Mouse (Mus musculus) limb, embryonic 11.5 days (tissue): ENCODE results near the gene Mmp12. TPM values are rescaled to one million over a fixed set of nuclear protein-coding genes. Genes with fewer than 3 reads are reported as not detected.
"Not testable (repeated sequence)": the region's sequence is repeated elsewhere in the genome, so short reads cannot be mapped to it uniquely, and the experiment has no call there.

Experiments used
- ATAC-seq: fragments of 200-750 bp; cut with Nextera tagmentation; 2 replicates; pipeline ENCODE4 v1.8.0; 2017; ENCODE audit warnings: low read depth; ENCODE audit not compliant: insufficient number of reproducible peaks, low FRiP score, low TSS enrichment
- DNase-seq: peaks from one replicate; pipeline ENCODE4 v3.0.0-alpha.2; 2015; ENCODE audit warnings: low spot score
- H3K27ac ChIP-seq: fragments of 300-500 bp; sonication (generic); replicated peaks from 2 replicates; pipeline ENCODE4 v1.5.1; 2014; ENCODE audit warnings: low read depth, mild to moderate bottlenecking, low read length
- H3K27me3 ChIP-seq: fragments of 300-500 bp; sonication (generic); 2 replicates; pipeline ENCODE4 v1.6.1; 2014; ENCODE audit warnings: mild to moderate bottlenecking, low read length, mixed read lengths; ENCODE audit not compliant: control insufficient read depth, insufficient read depth
- H3K36me3 ChIP-seq: fragments of 300-500 bp; sonication (generic); 2 replicates; pipeline ENCODE4 v1.6.1; 2014; ENCODE audit warnings: mild to moderate bottlenecking, low read length, moderate library complexity, mixed read lengths; ENCODE audit not compliant: control insufficient read depth, insufficient read depth
- H3K4me1 ChIP-seq: fragments of 300-500 bp; sonication (generic); 2 replicates; pipeline ENCODE4 v1.6.1; 2014; ENCODE audit warnings: low read length, mixed read lengths; ENCODE audit not compliant: control insufficient read depth, insufficient read depth
- H3K4me2 ChIP-seq: fragments of 300-500 bp; sonication (generic); 2 replicates; pipeline ENCODE4 v1.6.1; 2014; ENCODE audit warnings: low read depth, mild to moderate bottlenecking, moderate library complexity; ENCODE audit not compliant: severe bottlenecking
- H3K4me3 ChIP-seq: fragments of 300-500 bp; sonication (generic); 2 replicates; pipeline ENCODE4 v1.5.1; 2014; ENCODE audit warnings: low read depth, low read length
- H3K9ac ChIP-seq: fragments of 300-500 bp; sonication (generic); 2 replicates; pipeline ENCODE4 v1.6.1; 2014; ENCODE audit warnings: mild to moderate bottlenecking, low read length
- H3K9me3 ChIP-seq: fragments of 300-500 bp; sonication (generic); 2 replicates; pipeline ENCODE4 v1.6.1; 2016; ENCODE audit warnings: low read length; ENCODE audit not compliant: control insufficient read depth
- WGBS: fragments of 180-500 bp; shearing (Covaris S2); extraction: QIAGEN DNeasy Blood & Tissue Kit; methylation state at CpG from one replicate; pipeline ENCODE4 v1.1.7; 2014; 5-methylcytosine and 5-hydroxymethylcytosine counted together
- polyA plus RNA-seq: library from polyadenylated mRNA; unstranded; fragments of >200 nt; fragmentation: Nextera tagmentation; extraction: Ambion mirVana; gene quantifications from 2 replicates; pipeline ENCODE4 v1.2.1, GENCODE M21; 2014

The Mmp12 gene
- not detected in 2 replicates for polyA plus RNA-seq

DNA sequence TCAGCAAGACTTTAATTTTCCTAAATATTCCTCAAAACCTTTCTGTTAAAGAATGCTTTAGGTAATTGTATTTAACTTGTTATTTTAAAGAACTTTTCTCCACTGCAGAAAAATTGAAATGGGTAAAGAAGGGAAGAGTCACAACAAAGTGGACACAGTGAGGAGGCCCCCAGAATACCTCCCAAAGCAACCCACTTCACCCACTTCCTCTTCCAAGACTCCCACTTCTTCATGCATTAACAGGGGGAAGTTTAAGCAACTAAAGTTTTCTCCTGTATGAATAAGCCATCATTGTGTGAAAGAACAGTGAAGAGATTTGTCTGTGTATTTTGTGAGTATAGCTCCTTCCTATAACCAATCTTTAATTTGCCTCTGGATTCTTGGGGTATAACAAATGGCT is at the start of gene Mmp12:
Gene Mmp12 (plus strand): TSS at position 275 of the 400 bp plus-strand sequence.
- Histone ChIP-seq H3K4me1 (no peaks in the 10 kb centered on the region), H3K4me3 (no peak within 1 kb of the TSS), H3K4me2 (no peak within 1 kb of the TSS), H3K36me3 (no peaks in the 10 kb centered on the region), H3K9ac (no peak within 1 kb of the TSS), H3K27me3 (no peaks in the 10 kb centered on the region), H3K27ac (no peak within 1 kb of the TSS), H3K9me3 (no peaks in the 10 kb centered on the region)
- no peak for ATAC-seq
- no peak for DNase-seq

DNA sequence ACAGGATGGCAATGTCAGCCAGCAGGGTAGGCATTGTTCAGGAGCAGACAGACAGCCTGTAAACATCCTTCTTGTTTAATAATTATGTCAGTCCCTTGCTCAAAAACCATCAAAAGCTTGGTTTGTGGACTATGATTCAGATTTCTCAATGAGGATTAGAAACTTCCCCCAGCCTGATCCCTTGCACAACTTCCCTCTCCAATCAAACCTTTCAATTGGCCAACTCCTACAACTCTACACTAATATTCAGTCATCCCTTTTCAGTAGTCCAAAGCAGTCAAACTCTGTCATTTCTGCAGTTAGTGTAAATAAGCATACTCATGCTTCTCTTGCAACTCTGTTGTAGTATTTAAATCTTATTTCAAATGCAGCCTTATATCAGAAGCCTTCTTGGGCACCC is 12.3 kb upstream of the Mmp12 start:
- no peak overlapping the region for H3K4me3 ChIP-seq
- H3K9ac ChIP-seq, result no peak overlapping the region
- H3K36me3 ChIP-seq, result no peaks in the 10 kb centered on the region
- no peak overlapping the region for H3K4me2 ChIP-seq
- H3K27me3 ChIP-seq, result no peaks in the 10 kb centered on the region
- ATAC-seq (no peak), DNase-seq (no peak)
- no peaks in the 10 kb centered on the region for H3K4me1 ChIP-seq
- H3K27ac ChIP-seq, result no peak overlapping the region
- H3K9me3 ChIP-seq, result no peaks in the 10 kb centered on the region

DNA sequence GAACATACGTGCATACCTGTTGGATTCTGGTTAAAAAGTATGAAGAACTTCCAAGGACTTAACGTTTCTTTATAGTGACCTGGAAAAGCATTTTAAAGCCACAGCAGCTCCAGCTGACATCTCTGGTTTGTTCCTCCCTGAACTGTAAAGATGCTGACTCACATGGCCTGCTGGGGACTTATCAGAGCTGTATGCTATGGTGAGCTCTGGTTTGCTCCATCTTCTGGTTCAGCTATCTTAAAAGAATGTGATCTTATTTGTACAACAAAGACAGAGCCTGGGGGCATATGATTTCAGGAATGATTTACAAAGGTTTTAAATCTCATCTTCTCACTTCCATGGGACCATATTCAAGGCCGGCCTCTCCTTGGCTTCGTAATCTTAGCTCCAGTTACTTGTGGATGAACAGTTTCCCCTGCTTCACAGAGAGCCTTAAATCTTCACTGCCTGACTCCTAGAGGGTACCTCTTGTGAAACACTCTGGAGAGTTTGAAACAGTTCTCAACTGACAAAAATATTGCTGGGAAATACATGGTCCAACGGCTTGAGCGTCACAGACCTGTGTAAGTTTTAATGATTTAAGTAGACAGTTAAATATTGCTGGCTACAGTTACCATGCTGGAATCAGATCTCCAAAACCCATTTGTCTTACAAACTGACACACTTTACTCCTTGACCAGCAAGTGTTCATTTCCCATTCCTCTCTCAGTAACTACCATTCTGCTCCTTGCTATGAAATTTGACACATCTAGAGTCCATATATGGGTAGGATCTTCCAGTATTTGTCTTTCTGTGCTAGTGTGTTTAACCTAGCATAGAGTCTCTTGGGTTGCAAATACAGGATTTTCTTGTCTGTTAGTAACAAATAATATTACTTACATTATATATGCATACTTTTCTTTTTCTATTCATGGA is 8.2 kb upstream of the Mmp12 start:
- Histone ChIP-seq H3K4me1 (no peaks in the 10 kb centered on the region), H3K27ac (no peak overlapping the region), H3K9ac (no peak overlapping the region), H3K9me3 (no peaks in the 10 kb centered on the region), H3K27me3 (no peaks in the 10 kb centered on the region), H3K4me3 (no peak overlapping the region), H3K36me3 (no peaks in the 10 kb centered on the region), H3K4me2 (no peak overlapping the region)
- ATAC-seq, result no peak
- WGBS, result 86% methylated on average over 5 of the region's 6 CpGs
- DNase-seq, result no peak

DNA sequence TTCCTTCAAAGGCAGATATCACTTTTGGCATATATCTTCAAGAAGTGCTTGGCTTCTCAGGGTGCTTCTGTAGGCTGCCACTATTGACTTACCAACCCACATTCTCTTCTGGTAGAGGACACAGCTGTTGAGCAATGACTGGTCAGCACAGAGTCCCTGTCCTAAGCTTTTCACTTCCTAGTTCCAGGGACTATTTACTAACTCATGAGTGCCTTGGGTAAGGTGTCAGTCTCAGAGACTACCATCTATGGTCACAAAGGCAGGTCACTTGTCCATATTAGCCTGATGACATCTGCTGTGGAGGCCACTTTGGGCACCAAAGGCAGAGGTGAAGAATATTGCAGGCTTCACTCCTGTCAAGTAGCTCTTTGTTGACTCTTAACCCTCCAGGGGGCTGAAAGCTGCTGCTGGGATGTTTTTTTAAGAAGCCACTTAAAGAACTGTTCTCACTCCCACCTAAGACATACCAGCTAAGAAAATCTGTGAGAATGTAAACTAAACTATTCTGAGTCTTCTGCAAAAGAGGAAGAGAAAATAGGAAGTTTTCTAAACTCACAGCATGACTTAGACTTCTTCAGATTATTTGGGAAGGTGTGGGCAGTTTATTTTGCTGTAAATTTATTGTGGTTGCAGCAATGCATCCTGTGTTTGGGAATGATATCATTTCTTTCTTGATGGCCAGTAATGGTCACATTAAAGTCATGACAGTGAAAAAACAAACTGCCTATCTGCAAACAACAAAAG is 7.3 kb upstream of the Mmp12 start:
- H3K27ac ChIP-seq, result no peak overlapping the region
- no peak for DNase-seq
- H3K36me3 ChIP-seq, result no peaks in the 10 kb centered on the region
- H3K27me3 ChIP-seq, result no peaks in the 10 kb centered on the region
- H3K4me1 ChIP-seq, result no peaks in the 10 kb centered on the region
- H3K9ac ChIP-seq, result no peak overlapping the region
- no peak for ATAC-seq
- no peaks in the 10 kb centered on the region for H3K9me3 ChIP-seq
- H3K4me3 ChIP-seq, result no peak overlapping the region
- no peak overlapping the region for H3K4me2 ChIP-seq

DNA sequence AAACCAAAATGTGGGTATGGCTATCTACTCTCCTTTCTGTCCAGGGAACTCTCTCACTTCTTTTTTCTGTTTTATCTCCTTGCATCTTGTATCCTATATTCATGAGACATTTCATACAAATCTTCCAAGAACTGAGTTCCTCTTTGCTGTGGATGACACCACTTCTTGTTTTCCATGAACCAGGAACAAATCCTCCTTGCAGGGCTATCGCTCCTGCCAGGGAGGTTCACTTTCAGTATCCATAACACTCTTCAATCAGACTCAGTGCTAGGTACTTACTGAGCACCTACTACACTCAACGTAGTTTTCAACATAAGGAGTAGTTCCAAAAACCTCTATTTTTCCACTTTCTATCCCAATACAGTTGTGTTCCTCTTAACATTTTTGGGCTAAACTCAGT is 1.3 kb downstream of the Mmp12 start:
- H3K4me2 ChIP-seq, result no peak overlapping the region
- no peaks in the 10 kb centered on the region for H3K36me3 ChIP-seq
- no peaks in the 10 kb centered on the region for H3K27me3 ChIP-seq
- 84% methylated on average over 2 of the region's 2 CpGs for whole genome bisulfite sequencing
- H3K4me1 ChIP-seq, result no peaks in the 10 kb centered on the region
- no peak for ATAC-seq
- H3K9me3 ChIP-seq, result no peaks in the 10 kb centered on the region
- H3K4me3 ChIP-seq, result no peak overlapping the region
- H3K9ac ChIP-seq, result no peak overlapping the region
- no peak overlapping the region for H3K27ac ChIP-seq
- no peak for DNase-seq

DNA sequence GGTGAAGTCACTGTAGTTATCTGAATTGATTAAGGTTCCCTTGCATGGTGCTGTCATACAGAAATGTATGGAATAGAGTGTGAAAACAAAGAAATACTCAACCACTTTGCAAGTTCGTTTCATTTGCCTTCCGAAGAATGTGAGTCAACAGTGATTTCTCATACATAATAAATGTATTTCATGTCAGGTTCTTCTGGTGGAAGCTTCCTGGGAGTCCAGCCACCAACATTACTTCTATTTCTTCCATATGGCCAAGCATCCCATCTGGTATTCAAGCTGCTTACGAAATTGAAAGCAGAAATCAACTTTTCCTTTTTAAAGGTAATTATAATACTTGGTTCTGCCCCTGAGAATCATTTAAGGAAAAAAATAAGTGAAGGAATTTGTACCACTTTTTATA is 10.4 kb downstream of the Mmp12 start:
- ATAC-seq (no peak), DNase-seq (no peak)
- Histone ChIP-seq H3K36me3 (no peaks in the 10 kb centered on the region), H3K4me2 (no peak overlapping the region), H3K27me3 (no peaks in the 10 kb centered on the region), H3K27ac (no peak overlapping the region), H3K4me3 (no peak overlapping the region), H3K4me1 (no peaks in the 10 kb centered on the region), H3K9me3 (no peaks in the 10 kb centered on the region), H3K9ac (no peak overlapping the region)
- WGBS, result 84% methylated on average over 3 of the region's 3 CpGs

DNA sequence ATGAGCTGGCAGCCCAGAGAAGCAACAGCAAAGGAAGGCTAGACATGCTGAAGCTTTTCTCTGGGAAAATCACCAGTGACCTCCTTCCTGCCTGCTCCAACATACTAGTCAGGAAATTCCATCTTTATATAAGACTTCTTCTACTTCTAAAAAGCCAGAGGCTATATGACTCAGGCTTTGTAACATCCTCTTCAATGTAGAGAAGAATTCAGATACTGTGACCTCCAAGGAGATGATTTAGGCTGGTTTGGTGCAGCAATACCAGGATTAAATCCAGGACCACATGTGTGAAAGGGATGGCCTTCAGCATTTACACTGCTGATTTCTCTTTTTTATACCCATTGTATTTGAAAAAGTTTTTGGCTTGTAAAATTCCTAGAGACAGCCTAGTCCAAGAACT is 43.8 kb downstream of the Mmp12 start, which contains the start of gene Mmp1b:
Gene Mmp1b (minus strand): TSS at position 101 of the 400 bp plus-strand sequence.
- Histone ChIP-seq H3K27me3 (no peaks in the 10 kb centered on the region), H3K4me3 (no peak within 1 kb of the TSS), H3K9me3 (no peaks in the 10 kb centered on the region), H3K27ac (no peak within 1 kb of the TSS), H3K4me2 (no peak within 1 kb of the TSS), H3K36me3 (no peaks in the 10 kb centered on the region), H3K9ac (no peak within 1 kb of the TSS), H3K4me1 (no peaks in the 10 kb centered on the region)
- no peak for ATAC-seq
- no peak for DNase-seq

DNA sequence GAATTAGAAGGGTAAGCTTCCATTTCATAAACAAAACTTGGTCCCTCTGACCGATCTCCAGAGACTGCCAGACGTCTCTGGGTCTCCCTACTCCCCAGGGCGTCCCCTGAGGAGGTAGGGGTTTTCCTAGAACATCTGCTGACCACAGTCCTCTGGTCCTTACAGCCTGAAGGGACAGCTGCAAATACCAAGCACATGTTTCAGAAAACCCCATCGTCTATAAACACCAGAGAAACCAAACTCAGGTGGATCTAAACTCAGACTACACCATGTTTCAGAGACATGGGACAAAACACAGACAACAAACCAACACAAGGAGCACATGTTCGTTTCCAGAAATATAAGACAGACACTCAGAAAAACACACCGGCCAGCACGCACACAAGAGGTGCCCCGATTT is 52.4 kb downstream of the Mmp12 start:
- not testable (repeated sequence) for H3K27me3 ChIP-seq, H3K9ac ChIP-seq, ATAC-seq, H3K27ac ChIP-seq, H3K4me3 ChIP-seq, H3K9me3 ChIP-seq, DNase-seq, H3K4me2 ChIP-seq, H3K4me1 ChIP-seq, H3K36me3 ChIP-seq
- WGBS, result 85% methylated on average over 8 of the region's 8 CpGs
